Mouse (Mus musculus) adrenal gland, postnatal 25 days (tissue): ENCODE data around the gene C4b. TPM values are rescaled to one million over a fixed set of nuclear protein-coding genes. Genes with fewer than 3 reads are reported as not detected.
A peak's percentile ranks its signal among the peaks of the same experiment; 100 is the strongest.

Source experiments
- DNase-seq: peaks from one replicate; pipeline ENCODE4 v3.0.0; 2021; ENCODE audit warnings: mixed read lengths
- microRNA-seq, 2 experiments: library from miRNA; unstranded; fragments of <30 nt; microRNA quantifications; one replicate each; pipeline ENCODE4 v1.2.0; 2021
- total RNA-seq: library from RNA; stranded (reverse); gene quantifications from 2 replicates; pipeline ENCODE4 v1.2.3, GENCODE M21; 2021

The C4b gene
- total RNA-seq, 1 experiment from 2014 or later = 134 TPM

DNA sequence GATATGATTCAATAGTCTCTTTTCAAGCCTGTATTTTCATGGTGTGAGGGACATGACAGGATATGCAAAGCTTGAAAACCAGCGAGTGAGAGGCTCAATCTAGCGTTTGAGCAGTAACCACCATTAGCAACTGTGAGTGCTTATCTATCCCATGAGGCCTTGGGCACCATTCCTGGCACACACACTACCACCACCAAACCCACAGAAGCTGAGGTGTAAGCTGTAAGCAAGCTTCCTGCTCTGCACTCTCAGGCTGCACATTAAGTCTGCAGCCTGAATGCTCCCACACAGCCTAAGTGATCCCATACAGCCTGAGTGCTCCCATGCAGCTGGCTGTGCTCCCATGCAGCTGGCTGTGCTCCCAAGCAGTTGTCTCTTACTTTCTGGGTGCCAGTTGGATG lies 43.0 kb downstream of the C4b start:
- DNase-seq = no peak

DNA sequence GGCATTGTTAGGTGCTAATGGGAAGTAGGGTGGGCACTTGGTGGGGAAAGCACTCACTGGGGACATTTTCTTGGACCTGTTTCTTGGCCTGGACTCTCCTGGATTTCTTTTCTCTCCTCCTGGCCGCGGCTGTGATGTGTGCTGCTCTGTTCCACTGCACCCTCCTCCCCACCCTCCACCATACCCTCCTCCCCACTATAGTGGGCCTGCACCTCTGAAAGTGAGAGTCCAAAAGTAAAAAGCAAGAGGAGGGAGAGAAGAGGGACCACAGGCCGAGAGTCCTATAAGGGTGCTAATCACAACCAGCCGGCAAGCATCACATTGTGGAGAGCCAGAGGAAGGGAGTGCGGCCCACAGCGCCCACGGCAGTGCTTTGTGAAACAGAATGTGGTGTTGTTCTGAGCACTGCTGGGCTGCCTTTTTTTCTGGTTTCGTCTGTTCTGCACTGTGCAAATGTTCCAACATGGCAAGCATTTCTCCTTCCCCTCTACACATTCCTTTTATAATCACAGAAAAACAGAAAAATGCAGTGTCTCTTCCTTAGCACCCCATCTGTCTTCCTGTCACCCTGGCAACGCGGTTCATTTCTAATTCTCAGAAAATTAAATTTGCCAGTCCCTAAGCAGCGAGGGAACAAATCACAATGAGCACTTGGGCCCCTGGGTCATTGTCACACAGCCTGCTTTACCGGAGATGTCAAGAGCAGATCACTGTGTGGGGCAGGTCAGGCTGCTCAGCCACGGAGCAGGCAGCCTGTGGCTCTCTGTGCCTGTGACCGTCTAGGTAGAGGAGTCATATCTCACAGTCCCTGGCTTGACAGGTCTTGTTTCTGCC lies 43.9 kb downstream of the C4b start:
- DNase-seq = no peak

DNA sequence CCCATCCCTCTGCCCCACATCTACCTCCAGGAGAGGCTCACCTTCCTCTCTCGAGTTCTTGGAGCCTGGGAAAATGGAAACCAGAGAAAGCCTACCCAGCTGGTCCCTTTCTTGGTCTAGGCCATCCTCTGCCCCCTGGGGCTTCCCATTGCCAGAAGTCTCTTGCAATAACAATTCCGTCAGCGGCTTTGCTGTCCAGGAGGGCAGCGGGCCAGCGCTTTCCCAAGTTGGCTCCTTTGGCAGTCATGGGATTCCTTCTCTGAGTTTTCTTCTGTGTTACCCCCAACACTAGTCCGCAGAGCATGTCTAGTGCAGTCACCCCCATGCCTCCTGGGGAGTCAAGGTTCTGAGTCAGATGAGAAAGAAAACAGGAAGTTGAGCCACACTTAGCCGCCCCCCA lies 50.8 kb downstream of the C4b start:
- peak; percentile 63 for DNase-seq

DNA sequence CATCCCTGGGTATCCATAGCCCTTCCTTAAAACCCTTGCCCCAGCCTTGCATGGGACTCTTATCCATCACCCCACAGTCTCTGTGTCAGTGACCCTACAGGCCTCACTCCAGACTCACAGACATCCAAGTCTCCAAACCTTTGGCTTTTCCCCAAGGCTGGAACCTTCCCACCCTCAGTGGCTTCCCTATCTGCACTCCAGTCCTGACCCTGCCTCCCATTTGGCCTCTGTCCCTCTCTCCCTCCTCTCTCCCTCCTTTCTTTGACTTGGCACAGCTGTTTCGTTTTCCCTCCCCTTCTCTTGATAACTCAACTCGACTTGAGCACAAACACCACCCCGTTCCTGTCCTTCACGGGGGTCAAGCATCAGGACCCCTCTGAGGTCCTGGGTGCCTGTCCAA lies 53.2 kb downstream of the C4b start:
- no peak for DNase-seq

DNA sequence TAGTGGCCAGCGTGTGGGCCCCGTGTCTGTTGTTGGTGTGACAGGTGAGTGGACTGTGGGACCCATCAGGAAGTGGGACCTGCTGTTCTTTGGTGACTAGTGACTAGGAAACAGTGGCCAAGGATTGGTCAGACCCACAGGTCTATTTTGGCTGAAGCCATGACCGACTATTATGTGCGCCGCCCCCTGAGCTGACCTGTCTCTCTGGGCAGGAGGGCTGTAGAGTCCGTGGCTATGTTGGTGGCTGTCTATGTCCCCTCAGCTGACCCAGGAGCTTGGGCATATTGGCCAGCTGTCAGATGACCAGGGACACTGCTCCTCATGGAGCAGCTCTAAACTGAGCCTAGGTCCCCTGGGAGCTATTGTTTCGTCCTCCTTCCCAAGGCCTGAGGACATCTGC lies 54.8 kb downstream of the C4b start:
- no peak for DNase-seq

DNA sequence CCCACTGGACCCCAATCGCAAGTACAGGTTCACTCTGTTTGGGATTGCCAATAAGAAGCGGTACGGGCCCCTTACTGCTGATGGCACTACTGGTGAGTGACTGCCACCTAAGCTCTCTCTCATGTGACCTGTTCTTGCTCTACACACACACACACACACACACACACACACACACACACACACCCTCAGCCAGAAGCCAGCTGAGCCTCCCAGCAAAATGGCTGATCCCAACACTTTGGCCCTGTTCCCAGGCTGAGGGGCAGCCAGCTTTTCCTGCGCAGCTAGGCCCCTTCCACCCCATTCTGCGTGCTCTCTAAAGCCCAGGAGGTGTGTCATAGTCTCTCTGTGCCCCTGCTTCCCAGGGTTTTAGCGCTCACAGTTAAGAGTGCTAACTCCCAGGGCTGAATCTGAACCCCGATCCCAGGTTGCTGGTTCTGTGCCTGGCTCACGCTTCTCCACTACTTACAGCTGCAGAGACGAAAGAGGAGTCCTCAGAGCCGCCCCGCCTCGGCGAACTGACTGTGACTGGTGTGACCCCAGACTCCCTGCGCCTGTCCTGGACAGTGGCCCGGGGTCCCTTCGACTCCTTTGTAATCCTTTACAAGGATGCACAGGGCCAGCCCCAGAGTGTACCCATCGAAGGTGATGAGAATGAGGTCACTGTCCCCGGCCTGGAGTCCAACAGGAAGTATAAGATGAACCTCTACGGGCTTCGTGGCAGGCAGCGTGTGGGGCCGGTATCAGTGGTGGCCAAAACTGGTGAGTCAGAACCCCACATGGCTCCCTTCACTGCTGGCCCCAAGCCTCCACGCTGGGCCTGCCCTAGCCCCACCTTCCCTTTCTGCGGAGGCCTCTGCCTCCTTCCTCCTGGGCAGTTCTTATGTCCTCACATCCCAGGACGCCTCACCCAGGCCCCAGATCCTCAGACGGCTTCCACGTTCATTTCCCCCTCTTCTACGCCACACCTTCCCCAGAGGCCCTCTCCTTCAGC lies 58.3 kb downstream of the C4b start:
- no peak for DNase-seq

DNA sequence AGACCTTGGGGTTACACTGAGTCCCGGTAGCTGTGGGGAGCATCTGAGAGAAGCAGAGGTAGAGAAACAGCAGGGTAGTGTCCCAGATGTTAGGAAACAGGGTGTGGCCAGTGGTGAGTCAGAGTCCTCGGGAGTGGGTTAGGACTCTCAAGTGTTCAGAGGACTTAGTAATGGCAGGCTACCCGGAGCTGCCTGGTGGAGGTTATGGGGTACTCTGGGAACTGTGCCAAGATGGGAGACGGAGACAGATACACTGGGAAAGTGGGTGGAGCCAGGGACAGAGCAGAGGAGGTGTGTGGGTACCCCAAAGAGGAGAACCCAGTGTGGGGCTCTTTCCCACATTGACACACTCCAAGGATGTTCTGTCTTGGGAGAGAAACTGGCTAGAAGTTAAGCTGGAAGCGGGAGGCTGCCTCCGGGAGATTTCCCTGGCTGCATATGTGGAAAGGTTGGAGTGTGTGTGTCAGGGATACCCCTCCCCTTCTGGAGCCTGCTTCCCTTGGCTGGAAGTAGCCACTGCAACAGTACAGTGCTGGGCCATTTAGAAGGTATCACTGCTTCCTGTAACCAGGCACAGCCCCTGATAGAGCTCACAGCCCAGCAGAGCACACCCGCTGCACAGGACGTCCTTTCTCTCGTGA lies 59.3 kb downstream of the C4b start:
- DNase-seq = no peak

DNA sequence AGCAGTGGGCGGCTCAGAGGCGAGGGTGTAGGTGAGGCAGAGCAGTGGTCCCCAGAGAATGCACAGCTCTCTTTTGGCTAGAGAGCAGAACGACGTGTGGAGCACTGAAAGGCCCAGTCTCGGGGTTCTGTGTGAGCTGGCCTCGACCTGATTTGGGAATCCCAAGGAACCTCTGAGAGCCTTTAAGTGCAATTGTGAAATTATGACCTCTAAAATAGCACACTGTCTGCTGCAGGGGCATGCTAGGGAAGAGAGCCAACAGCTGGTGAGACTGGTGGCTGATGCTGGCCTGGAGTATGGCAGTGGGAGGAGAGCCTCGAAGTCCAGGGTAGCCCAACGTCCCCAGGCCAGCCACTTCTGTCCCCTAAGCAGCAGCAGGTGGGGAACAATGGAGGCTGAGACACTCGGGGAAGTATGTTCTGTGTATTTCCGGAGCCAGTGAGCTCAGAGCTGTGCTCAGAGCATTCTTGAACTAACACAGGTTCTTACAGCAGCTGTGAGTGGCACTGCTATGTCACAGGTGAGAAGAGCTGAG lies 59.9 kb downstream of the C4b start:
- no peak for DNase-seq

DNA sequence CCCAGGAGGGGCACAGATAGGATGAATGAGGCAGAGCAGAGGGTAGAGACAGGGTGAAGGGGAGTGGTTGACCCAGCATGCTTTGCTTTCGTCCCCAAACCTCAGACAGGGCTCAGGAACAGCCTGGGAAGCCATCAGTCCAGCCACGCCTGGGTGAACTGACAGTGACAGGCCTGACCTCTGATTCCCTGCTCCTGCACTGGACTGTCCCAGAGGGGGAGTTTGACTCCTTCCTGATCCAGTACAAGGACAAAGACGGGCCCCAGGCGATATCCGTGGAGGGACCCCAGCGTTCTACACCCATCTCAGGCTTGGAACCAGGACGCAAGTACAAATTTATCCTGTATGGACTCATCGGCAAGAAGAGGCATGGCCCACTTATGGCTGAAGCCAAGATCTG lies 60.5 kb downstream of the C4b start:
- no peak for DNase-seq

DNA sequence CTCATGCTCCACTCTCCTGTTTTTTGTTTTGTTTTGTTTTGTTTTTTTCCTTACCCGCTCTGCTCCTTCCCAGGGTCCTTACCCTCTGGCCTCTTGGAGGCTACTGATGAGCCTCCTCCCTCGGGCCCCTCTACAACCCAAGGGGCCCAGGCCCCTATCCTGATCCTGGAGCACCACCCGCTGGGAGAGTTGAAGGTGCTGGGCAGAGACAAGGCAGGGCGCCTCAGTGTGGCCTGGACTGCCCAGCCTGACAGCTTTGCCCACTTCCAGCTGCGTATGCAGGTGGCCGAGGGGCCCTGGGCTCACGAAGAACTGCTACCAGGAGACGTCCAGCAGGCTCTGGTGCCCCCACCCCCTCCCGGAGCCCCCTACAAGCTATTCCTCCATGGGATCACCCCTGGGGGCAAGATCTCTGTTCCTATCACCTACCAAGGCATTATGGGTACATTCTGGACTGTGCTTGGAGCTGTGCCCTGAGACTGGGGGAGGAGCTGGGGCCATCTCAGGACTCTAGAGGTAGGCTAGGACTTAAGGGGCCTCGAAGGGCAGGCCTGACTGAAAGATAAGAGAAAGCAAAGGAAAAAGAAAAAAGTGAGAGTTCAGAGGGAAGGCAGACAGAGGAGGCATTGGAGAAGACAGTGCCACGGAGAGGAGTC lies 61.7 kb downstream of the C4b start:
- DNase-seq = no peak

DNA sequence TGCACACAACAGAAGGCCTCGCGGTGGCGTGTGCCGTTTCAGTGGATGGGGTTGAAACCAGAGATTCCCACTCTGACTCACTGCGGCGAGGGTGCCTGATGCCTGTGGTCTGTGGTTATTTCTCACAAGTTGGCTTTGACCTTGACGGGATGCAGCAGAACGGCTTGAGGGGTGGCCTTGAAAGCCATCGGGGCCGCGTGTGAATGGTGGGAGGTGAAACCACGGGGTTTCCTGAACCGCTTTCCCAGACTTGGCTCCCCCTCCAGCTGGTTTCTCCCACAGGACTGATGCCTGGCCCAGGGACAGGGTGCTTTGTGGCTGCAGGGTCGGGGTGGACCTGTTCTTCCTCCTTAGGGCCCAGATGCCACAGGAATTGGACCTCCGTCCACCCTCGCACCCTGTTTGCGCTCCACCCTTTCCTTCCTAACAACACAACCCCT lies 62.5 kb downstream of the C4b start:
- DNase-seq = peak; percentile 71

DNA sequence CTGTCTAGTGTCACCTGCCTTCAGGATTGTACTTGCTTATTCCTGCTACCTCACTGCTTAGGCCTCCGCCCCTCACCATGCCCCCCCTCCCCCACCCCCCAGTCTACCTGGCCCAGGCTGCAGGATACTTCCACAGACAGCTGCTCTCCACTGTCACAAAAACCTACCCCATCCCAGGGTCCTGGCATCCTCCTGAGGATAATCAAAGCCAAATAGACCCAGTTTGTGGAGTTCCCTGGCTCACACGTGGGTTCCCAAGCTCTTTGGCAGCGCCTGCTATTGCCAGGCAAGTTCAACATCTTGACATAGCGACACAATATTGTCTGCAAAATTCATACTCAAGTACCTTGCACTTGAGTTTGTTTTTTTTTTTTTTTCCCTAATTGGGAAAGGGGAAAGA lies 63.1 kb downstream of the C4b start:
- no peak for DNase-seq

DNA sequence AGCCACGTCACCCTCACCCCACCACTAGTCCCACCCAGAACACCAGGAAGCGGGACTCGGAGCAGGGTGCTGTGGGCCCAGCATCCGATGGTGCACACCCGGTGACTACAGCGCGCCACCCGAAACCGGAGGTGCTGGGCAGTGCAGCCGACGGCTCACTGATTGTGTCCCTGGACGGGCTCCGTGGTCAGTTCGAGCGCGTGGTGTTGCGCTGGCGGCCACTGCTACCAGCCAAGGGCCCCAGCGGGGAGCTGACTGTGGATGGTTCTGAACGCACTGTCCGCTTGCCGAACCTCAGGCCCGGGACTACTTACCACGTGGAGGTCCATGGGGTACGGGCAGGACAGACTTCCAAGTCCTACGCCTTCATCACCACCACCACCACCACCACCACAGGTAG lies 63.5 kb downstream of the C4b start:
- no peak for DNase-seq

Small RNA genes lying within 50 kb of the gene (microRNA-seq; reads per million reads assigned to microRNA genes)
- 0 reads per million in 2 experiments for gene Gm27471

Other genes starting within 250 kb of the C4b start
- gene Btnl6, start 226.5 kb downstream of the C4b start, total RNA-seq = not detected in 2 replicates
- gene Notch4, start 179.6 kb downstream of the C4b start, total RNA-seq = 27.8 and 29.5 TPM in 2 replicates
- gene Gpsm3, start 154.1 kb downstream of the C4b start, total RNA-seq = 4.6 and 4.9 TPM in 2 replicates
- 36.4 and 51.6 TPM in 2 replicates for gene Pbx2, start 152.6 kb downstream of the C4b start, total RNA-seq
- gene Ager, start 146.0 kb downstream of the C4b start, total RNA-seq = 0.57 and 1.5 TPM in 2 replicates
- gene Rnf5, start 140.2 kb downstream of the C4b start, total RNA-seq = 79.3 and 91.3 TPM in 2 replicates
- gene Agpat1, start 139.6 kb downstream of the C4b start, total RNA-seq = 105 and 122 TPM in 2 replicates
- 3.0 and 3.8 TPM in 2 replicates for gene Egfl8, start 127.9 kb downstream of the C4b start, total RNA-seq
- gene Ppt2, start 115.4 kb downstream of the C4b start, total RNA-seq = 56.9 and 61.1 TPM in 2 replicates
- gene Prrt1, start 114.3 kb downstream of the C4b start, total RNA-seq = 10.8 and 13.5 TPM in 2 replicates
- 13.4 TPM in 2 replicates for gene Fkbpl, start 99.1 kb downstream of the C4b start, total RNA-seq
- 50.4 and 52.5 TPM in 2 replicates for gene Atf6b, start 96.7 kb downstream of the C4b start, total RNA-seq
- 23.7 and 25.4 TPM in 2 replicates for gene Tnxb, start 73.3 kb downstream of the C4b start, total RNA-seq
- gene Cyp21a1, start 60.7 kb upstream of the C4b start, total RNA-seq = 6,026 and 7,512 TPM in 2 replicates
- gene Stk19, start 93.1 kb upstream of the C4b start, total RNA-seq = 45.1 and 45.5 TPM in 2 replicates
- gene Dxo, start 93.1 kb upstream of the C4b start, total RNA-seq = 54.8 and 65.0 TPM in 2 replicates
- gene Skiv2l, start 106.3 kb upstream of the C4b start, total RNA-seq = 69.2 and 79.3 TPM in 2 replicates
- 57.9 and 61.6 TPM in 2 replicates for gene Nelfe, start 106.5 kb upstream of the C4b start, total RNA-seq
- 6.5 and 18.6 TPM in 2 replicates for gene Cfb, start 118.6 kb upstream of the C4b start, total RNA-seq
- gene Zbtb12, start 135.6 kb upstream of the C4b start, total RNA-seq = 15.0 and 22.5 TPM in 2 replicates
- not detected in 2 replicates for gene Gm20547, start 138.2 kb upstream of the C4b start, total RNA-seq
- gene C2, start 154.4 kb upstream of the C4b start, total RNA-seq = 71.7 and 86.4 TPM in 2 replicates
- gene Ehmt2, start 154.6 kb upstream of the C4b start, total RNA-seq = 158 and 186 TPM in 2 replicates
- 1.7 and 2.4 TPM in 2 replicates for gene Slc44a4, start 170.6 kb upstream of the C4b start, total RNA-seq
- 26.1 and 27.6 TPM in 2 replicates for gene Neu1, start 187.4 kb upstream of the C4b start, total RNA-seq
- 29.0 and 79.3 TPM in 2 replicates for gene Hspa1b, start 215.4 kb upstream of the C4b start, total RNA-seq
- gene Gm20481, start 226.0 kb upstream of the C4b start, total RNA-seq = not detected in 2 replicates
- gene Hspa1a, start 228.3 kb upstream of the C4b start, total RNA-seq = 18.9 and 33.6 TPM in 2 replicates
- 0.27 TPM in 1 of 2 replicates, not detected in the other for gene Hspa1l, start 228.8 kb upstream of the C4b start, total RNA-seq
- gene Lsm2, start 238.0 kb upstream of the C4b start, total RNA-seq = 39.6 and 51.2 TPM in 2 replicates